Mouse (Mus musculus) olfactory bulb, adult 2 months (tissue): ENCODE measurements around the gene Mapk11.

Experiments used
- CTCF ChIP-seq: fragments of 200-500 bp; IDR thresholded peaks from 2 replicates; pipeline ENCODE4 v1.5.1; 2012; ENCODE audit warnings: low read depth, mild to moderate bottlenecking, low read length, moderate library complexity; ENCODE audit not compliant: insufficient read depth
- POLR2A ChIP-seq: fragments of 200-500 bp; IDR thresholded peaks from 2 replicates; pipeline ENCODE4 v1.6.1; 2012; ENCODE audit warnings: mild to moderate bottlenecking, low read depth, low read length, moderate library complexity; ENCODE audit not compliant: insufficient read depth

- TF ChIP-seq POLR2A (no peak), CTCF (no peak)
These were observed 8.7 kb downstream of the Mapk11 start, which contains the start of gene Mapk12 for GRCm38 (mm10) chr15:89140659-89141252.
